Mouse (Mus musculus): Measurements from ENCODE around the gene Abtb2. TPM values are rescaled to one million over a fixed set of nuclear protein-coding genes. Genes with fewer than 3 reads are reported as not detected.
A peak's percentile ranks its signal among the peaks of the same experiment; 100 is the strongest.

Abtb2 gene
- total and polyA plus RNA-seq, 2 experiments, result 6.5 to 15.1 TPM

DNA sequence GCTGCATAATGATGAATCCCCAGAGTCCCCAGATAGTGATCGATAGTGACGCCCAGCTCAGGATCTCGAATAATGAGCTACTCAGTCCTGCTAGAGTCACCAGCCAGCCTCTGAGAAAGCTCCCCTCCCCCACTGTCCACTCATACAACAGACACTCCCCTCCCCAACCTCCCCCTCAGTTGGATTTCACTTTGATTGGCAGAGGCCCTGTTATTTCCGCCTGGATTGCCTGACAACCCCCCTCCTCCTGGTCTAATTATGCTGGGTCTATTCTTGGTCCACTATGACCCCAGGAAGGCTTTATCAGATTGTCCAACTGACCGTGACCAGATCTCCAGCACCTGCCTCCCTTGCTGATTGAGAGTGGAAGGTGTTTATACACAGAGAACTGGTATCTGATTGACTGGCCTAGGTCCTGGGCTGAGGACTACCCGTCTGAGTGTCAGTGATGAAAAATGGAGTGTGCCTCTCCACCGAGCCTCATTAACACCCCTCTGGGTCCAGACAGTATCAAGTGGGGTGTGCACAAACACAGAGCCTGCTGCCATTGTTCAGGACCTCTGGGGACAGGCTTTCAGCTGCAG is 59.3 kb downstream of the Abtb2 start:
- no peak for DNase-seq (ENCODE audit: extremely low read depth, low read depth, low spot score)
- H3K27ac ChIP-seq (replicated peaks; ENCODE audit: insufficient read depth, low read depth, low read length), result no peak overlapping the region
- H3K4me1 ChIP-seq (ENCODE audit: control insufficient read depth, insufficient read depth, low read length), result peaks cover 8% of the 10 kb centered on the region
- H3K79me2 ChIP-seq (ENCODE audit: control insufficient read depth, insufficient read depth, low read length), result peaks cover 34% of the 10 kb centered on the region; the same call in 1 of the 2 replicates
- no peak for TF ChIP-seq POLR2A (IDR thresholded peaks at IDR 0.05; ENCODE audit: extremely low read depth, insufficient read depth, low read length)
- TF ChIP-seq CTCF (IDR thresholded peaks at IDR 0.05; ENCODE audit: low read depth, low read length), result no peak
- 29% methylated on average over 7 of the region's 7 CpGs for WGBS
- H3K36me3 ChIP-seq (ENCODE audit: control insufficient read depth, insufficient read depth, low read length), result no peaks in the 10 kb centered on the region
- H3K4me3 ChIP-seq (ENCODE audit: insufficient read depth, low read depth, low read length), result no peak overlapping the region
- H3K27me3 ChIP-seq (ENCODE audit: control insufficient read depth, insufficient read depth, low read length), result no peaks in the 10 kb centered on the region
- no peak overlapping the region for H3K9ac ChIP-seq (ENCODE audit: low read depth, low read length)

DNA sequence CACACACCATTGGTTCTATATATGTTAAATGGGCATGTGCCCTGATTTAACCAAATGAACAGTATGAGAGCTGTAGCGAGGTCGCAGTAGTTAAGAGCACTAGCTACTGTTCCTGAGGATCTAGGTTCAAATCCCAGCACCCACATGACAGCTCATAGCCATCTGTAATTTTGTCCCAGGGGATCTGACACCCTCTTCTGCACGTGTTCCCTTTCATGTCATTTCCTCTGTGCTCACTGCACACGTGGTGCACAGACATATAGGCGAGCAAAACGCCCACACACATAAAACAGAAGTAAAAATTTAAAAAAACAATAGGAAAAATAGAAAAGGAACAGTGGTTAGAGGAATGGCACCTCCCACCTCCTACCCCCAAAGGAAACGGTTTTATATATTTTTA is 61.0 kb downstream of the Abtb2 start:
- H3K36me3 ChIP-seq (ENCODE audit: control insufficient read depth, insufficient read depth, low read length), result no peaks in the 10 kb centered on the region
- DNase-seq (ENCODE audit: extremely low read depth, low read depth, low spot score), result no peak
- no peak overlapping the region for H3K27ac ChIP-seq (replicated peaks; ENCODE audit: insufficient read depth, low read depth, low read length)
- peaks cover 21% of the 10 kb centered on the region; the same call in 1 of the 2 replicates for H3K79me2 ChIP-seq (ENCODE audit: control insufficient read depth, insufficient read depth, low read length)
- no peak overlapping the region for H3K4me3 ChIP-seq (ENCODE audit: insufficient read depth, low read depth, low read length)
- TF ChIP-seq POLR2A (IDR thresholded peaks at IDR 0.05; ENCODE audit: extremely low read depth, insufficient read depth, low read length), result no peak
- TF ChIP-seq CTCF (IDR thresholded peaks at IDR 0.05; ENCODE audit: low read depth, low read length), result no peak
- peaks cover 8% of the 10 kb centered on the region for H3K4me1 ChIP-seq (ENCODE audit: control insufficient read depth, insufficient read depth, low read length)
- WGBS, result 86% methylated on average over 7 of the region's 7 CpGs
- no peaks in the 10 kb centered on the region for H3K27me3 ChIP-seq (ENCODE audit: control insufficient read depth, insufficient read depth, low read length)
- no peak overlapping the region for H3K9ac ChIP-seq (ENCODE audit: low read depth, low read length)

DNA sequence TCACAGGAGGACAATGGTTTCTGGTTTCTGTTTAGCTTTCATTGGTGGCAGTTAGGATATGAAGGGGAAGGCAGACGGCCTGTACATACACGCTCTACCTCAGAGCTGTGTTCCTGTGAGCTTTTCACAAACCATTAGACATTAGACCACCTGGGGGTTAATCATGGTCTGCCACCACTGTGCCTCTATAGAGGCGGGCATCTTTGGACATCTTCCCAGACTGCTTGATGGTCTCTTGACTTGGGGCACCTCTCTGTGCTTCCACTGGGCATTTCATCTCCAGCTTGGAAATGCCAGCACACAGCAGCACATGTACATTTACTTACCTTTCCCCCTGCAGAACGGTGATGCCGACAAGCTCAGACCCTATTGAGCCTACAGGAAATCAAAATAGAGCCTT is 63.8 kb downstream of the Abtb2 start:
- WGBS, result 84% methylated on average over 5 of the region's 5 CpGs
- TF ChIP-seq POLR2A (IDR thresholded peaks at IDR 0.05; ENCODE audit: extremely low read depth, insufficient read depth, low read length) (no peak), CTCF (IDR thresholded peaks at IDR 0.05; ENCODE audit: low read depth, low read length) (no peak)

DNA sequence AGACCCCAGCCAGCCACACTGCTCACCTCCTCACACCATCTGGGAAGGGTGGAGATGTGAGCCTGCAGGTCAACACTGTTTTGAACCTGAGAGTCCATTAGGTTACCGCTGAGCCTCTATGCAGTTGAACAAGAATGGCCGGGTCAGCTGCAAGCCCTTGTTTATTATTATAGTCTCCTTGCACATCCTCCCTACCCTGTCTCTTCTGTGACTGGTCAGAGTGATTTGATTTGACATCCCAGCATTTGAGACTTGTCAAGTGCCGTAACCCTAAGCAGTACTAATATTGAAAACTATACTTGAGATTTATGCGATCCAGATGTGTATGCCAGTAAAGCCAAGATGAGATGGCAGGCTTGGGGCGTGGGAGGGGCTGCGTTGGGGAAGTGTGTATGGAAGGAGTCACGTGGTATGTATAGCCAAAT is 65.2 kb downstream of the Abtb2 start:
- no peak overlapping the region for H3K4me3 ChIP-seq (ENCODE audit: insufficient read depth, low read depth, low read length)
- peaks cover 24% of the 10 kb centered on the region for H3K79me2 ChIP-seq (ENCODE audit: control insufficient read depth, insufficient read depth, low read length)
- no peak overlapping the region for H3K9ac ChIP-seq (ENCODE audit: low read depth, low read length)
- 84% methylated on average over 7 of the region's 7 CpGs for WGBS
- no peak for TF ChIP-seq CTCF (IDR thresholded peaks at IDR 0.05; ENCODE audit: low read depth, low read length)
- TF ChIP-seq POLR2A (IDR thresholded peaks at IDR 0.05; ENCODE audit: extremely low read depth, insufficient read depth, low read length), result no peak
- H3K27ac ChIP-seq (replicated peaks; ENCODE audit: insufficient read depth, low read depth, low read length), result no peak overlapping the region
- no peaks in the 10 kb centered on the region for H3K36me3 ChIP-seq (ENCODE audit: control insufficient read depth, insufficient read depth, low read length)
- no peaks in the 10 kb centered on the region for H3K27me3 ChIP-seq (ENCODE audit: control insufficient read depth, insufficient read depth, low read length)
- H3K4me1 ChIP-seq (ENCODE audit: control insufficient read depth, insufficient read depth, low read length), result no peaks in the 10 kb centered on the region; the same call in 1 of the 2 replicates
- DNase-seq (ENCODE audit: extremely low read depth, low read depth, low spot score), result no peak

More for the DNA sequence above, 63.8 kb downstream of the Abtb2 start:
- no peaks in the 10 kb centered on the region for H3K27me3 ChIP-seq (ENCODE audit: control insufficient read depth, insufficient read depth, low read length)
- no peak for DNase-seq (ENCODE audit: extremely low read depth, low read depth, low spot score)
- peaks cover 27% of the 10 kb centered on the region; the same call in 1 of the 2 replicates for H3K79me2 ChIP-seq (ENCODE audit: control insufficient read depth, insufficient read depth, low read length)
- H3K4me1 ChIP-seq (ENCODE audit: control insufficient read depth, insufficient read depth, low read length), result peaks cover 6% of the 10 kb centered on the region
- no peak overlapping the region for H3K9ac ChIP-seq (ENCODE audit: low read depth, low read length)
- H3K4me3 ChIP-seq (ENCODE audit: insufficient read depth, low read depth, low read length), result no peak overlapping the region
- no peak overlapping the region for H3K27ac ChIP-seq (replicated peaks; ENCODE audit: insufficient read depth, low read depth, low read length)
- no peaks in the 10 kb centered on the region for H3K36me3 ChIP-seq (ENCODE audit: control insufficient read depth, insufficient read depth, low read length)

DNA sequence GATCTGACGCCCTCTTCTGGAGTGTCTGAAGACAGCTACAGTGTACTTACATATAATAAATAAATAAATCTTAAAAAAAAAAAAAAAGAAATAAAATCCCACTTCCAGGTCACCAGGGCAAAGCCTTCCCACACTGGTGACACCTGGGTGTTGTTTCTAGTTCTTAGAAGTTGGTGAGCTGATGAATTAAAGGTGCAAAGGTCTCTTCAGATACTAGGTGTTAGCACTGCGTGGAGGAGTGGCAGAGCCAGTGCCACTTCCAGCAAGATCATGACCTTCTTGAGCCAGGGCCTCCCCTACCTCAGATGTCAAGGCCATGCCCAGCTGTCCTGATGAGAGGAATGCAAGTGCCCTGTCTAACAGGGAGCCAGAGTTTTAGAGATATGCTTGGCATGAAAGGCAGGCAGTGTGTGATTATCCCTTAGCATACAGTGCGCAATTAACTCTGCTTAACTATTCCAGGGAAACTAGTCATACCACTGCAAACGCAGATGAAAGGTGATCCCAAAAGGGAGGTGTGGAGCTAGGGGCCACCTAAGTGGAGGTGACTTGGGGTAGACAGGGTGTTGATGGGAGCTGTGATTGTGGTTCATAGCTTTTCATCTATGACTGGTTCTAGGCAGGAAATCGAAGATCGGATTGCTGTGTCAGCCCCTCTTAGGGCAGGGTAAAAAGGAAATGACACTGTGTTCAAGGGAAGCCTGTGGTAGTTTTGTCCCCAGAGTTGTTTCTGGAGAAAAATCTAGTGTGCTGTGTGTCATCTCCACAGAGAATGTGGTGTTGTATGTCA is 66.2 kb downstream of the Abtb2 start:
- Histone ChIP-seq H3K4me3 (ENCODE audit: insufficient read depth, low read depth, low read length) (no peak overlapping the region), H3K27me3 (ENCODE audit: control insufficient read depth, insufficient read depth, low read length) (no peaks in the 10 kb centered on the region), H3K4me1 (ENCODE audit: control insufficient read depth, insufficient read depth, low read length) (no peaks in the 10 kb centered on the region; the same call in 1 of the 2 replicates), H3K9ac (ENCODE audit: low read depth, low read length) (no peak overlapping the region), H3K79me2 (ENCODE audit: control insufficient read depth, insufficient read depth, low read length) (peaks cover 27% of the 10 kb centered on the region), H3K27ac (replicated peaks; ENCODE audit: insufficient read depth, low read depth, low read length) (no peak overlapping the region), H3K36me3 (ENCODE audit: control insufficient read depth, insufficient read depth, low read length) (no peaks in the 10 kb centered on the region)
- no peak for TF ChIP-seq CTCF (IDR thresholded peaks at IDR 0.05; ENCODE audit: low read depth, low read length)
- TF ChIP-seq POLR2A (IDR thresholded peaks at IDR 0.05; ENCODE audit: extremely low read depth, insufficient read depth, low read length), result no peak
- peak; percentile 31 for DNase-seq (ENCODE audit: extremely low read depth, low read depth, low spot score)
- 71% methylated on average over 6 of the region's 6 CpGs for WGBS

DNA sequence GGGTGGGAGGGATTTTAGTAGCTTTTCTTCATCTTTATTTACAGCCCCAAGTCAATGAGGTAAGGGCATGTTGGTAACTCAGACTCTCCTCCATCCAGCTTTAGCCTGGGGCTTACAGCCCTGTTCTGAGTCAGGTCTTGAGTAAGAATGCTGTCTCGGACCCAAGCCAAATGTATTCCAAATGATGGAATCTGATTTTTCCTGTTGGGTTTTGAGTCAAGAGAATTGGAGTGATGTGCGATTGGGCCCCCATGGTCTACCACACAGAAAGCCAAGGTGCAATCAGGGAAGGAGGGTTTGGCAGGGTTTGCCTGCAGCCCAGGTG is 66.8 kb downstream of the Abtb2 start:
- TF ChIP-seq CTCF (IDR thresholded peaks at IDR 0.05; ENCODE audit: low read depth, low read length), result no peak
- no peaks in the 10 kb centered on the region for H3K27me3 ChIP-seq (ENCODE audit: control insufficient read depth, insufficient read depth, low read length)
- H3K27ac ChIP-seq (replicated peaks; ENCODE audit: insufficient read depth, low read depth, low read length), result no peak overlapping the region
- no peak overlapping the region for H3K9ac ChIP-seq (ENCODE audit: low read depth, low read length)
- WGBS, result 97% methylated on average over 2 of the region's 2 CpGs
- no peaks in the 10 kb centered on the region; the same call in 1 of the 2 replicates for H3K4me1 ChIP-seq (ENCODE audit: control insufficient read depth, insufficient read depth, low read length)
- peaks cover 30% of the 10 kb centered on the region for H3K79me2 ChIP-seq (ENCODE audit: control insufficient read depth, insufficient read depth, low read length)
- H3K36me3 ChIP-seq (ENCODE audit: control insufficient read depth, insufficient read depth, low read length), result no peaks in the 10 kb centered on the region
- no peak for DNase-seq (ENCODE audit: extremely low read depth, low read depth, low spot score)
- H3K4me3 ChIP-seq (ENCODE audit: insufficient read depth, low read depth, low read length), result no peak overlapping the region

Measured in liver, adult 2 months (tissue).